Mouse (Mus musculus): ENCODE data around the gene Dnajb5. TPM values are rescaled to one million over a fixed set of nuclear protein-coding genes. Genes with fewer than 3 reads are reported as not detected.
"Not testable (repeated sequence)": the region's sequence is repeated elsewhere in the genome, so short reads cannot be mapped to it uniquely, and the experiment has no call there.

Gene Dnajb5
- polyA plus RNA-seq, 1 experiment from 2014 or later, result 8.9 TPM

- H3K27me3 ChIP-seq; H3K27ac ChIP-seq; H3K4me2 ChIP-seq (replicated peaks); H3K4me1 ChIP-seq; H3K9me3 ChIP-seq; H3K9ac ChIP-seq; H3K4me3 ChIP-seq; ATAC-seq (ENCODE audit: low FRiP score, low read depth): not testable (repeated sequence)
- WGBS, result 96% methylated on average over 8 of the region's 8 CpGs
- peaks cover 75% of the 10 kb centered on the region for H3K36me3 ChIP-seq
These were observed 30.9 kb downstream of the Dnajb5 start for GRCm38 (mm10) chr4:42980467-42980866.

- Histone ChIP-seq H3K4me3 (no peak overlapping the region), H3K27me3 (no peaks in the 10 kb centered on the region), H3K4me2 (replicated peaks) (no peak overlapping the region), H3K27ac (no peak overlapping the region), H3K9ac (no peak overlapping the region), H3K4me1 (no peaks in the 10 kb centered on the region), H3K9me3 (no peaks in the 10 kb centered on the region), H3K36me3 (peaks cover 97% of the 10 kb centered on the region)
- 77% methylated on average over 1 of the region's 1 CpGs for WGBS
- ATAC-seq (ENCODE audit: low FRiP score, low read depth), result no peak
These were observed 38.7 kb downstream of the Dnajb5 start for GRCm38 (mm10) chr4:42988296-42988695.

- H3K4me2 ChIP-seq (replicated peaks), result peak overlapping the region; percentile 92
- peaks cover 44% of the 10 kb centered on the region for H3K36me3 ChIP-seq
- no peaks in the 10 kb centered on the region for H3K27me3 ChIP-seq
- no peak overlapping the region for H3K27ac ChIP-seq
- H3K9ac ChIP-seq, result 0 out of 2 replicates have a peak overlapping the region, but pooled peaks have one; percentile 43
- no peak for ATAC-seq (ENCODE audit: low FRiP score, low read depth)
- peaks cover 23% of the 10 kb centered on the region for H3K4me1 ChIP-seq
- WGBS, result 75% methylated on average over 2 of the region's 2 CpGs
- H3K9me3 ChIP-seq, result no peaks in the 10 kb centered on the region
- peak overlapping the region; percentile 97 for H3K4me3 ChIP-seq
These were observed 48.4 kb downstream of the Dnajb5 start for GRCm38 (mm10) chr4:42998022-42998421.

- H3K27me3 ChIP-seq, result no peaks in the 10 kb centered on the region
- peak overlapping the region; percentile 98 for H3K9ac ChIP-seq
- under 1% methylated on average over 42 of the region's 51 CpGs for WGBS
- H3K9me3 ChIP-seq, result no peaks in the 10 kb centered on the region
- H3K27ac ChIP-seq, result peak overlapping the region; percentile 99
- H3K4me2 ChIP-seq (replicated peaks), result peak overlapping the region; percentile 92
- peak overlapping the region; percentile 97 for H3K4me3 ChIP-seq
- peak; percentile 79 for ATAC-seq (ENCODE audit: low FRiP score, low read depth)
- peaks cover 35% of the 10 kb centered on the region for H3K36me3 ChIP-seq
- H3K4me1 ChIP-seq, result peaks cover 23% of the 10 kb centered on the region
These were observed 50.0 kb downstream of the Dnajb5 start for GRCm38 (mm10) chr4:42999451-43000140.

- Histone ChIP-seq H3K4me3 (peak within 1 kb of the TSS; percentile 97), H3K36me3 (peaks cover 27% of the 10 kb centered on the region), H3K27ac (peak within 1 kb of the TSS; percentile 99), H3K4me2 (replicated peaks) (peak within 1 kb of the TSS; percentile 92), H3K9ac (peak within 1 kb of the TSS; percentile 98), H3K4me1 (peaks cover 23% of the 10 kb centered on the region)
- under 1% methylated on average over 50 of the region's 56 CpGs for WGBS
- peak; percentile 99 for ATAC-seq (ENCODE audit: low FRiP score, low read depth)
- H3K9me3 ChIP-seq, H3K27me3 ChIP-seq: not testable (repeated sequence)
These were observed 50.8 kb downstream of the Dnajb5 start, which contains the start of gene Vcp for GRCm38 (mm10) chr4:43000141-43000986. Gene Vcp, minus strand, starts transcription at chr4:43000507.

- no peak for ATAC-seq (ENCODE audit: low FRiP score, low read depth)
- H3K4me2 ChIP-seq (replicated peaks), result no peak overlapping the region
- WGBS, result 87% methylated on average over 2 of the region's 2 CpGs
These were observed 51.7 kb downstream of the Dnajb5 start for GRCm38 (mm10) chr4:43001272-43001671.

GRCm38 (mm10) chr4:43002756-43003439 is 53.3 kb downstream of the Dnajb5 start:
- WGBS, result 79% methylated on average over 12 of the region's 12 CpGs
- Histone ChIP-seq H3K4me1 (peaks cover 13% of the 10 kb centered on the region), H3K4me2 (replicated peaks) (no peak overlapping the region), H3K4me3 (no peak overlapping the region), H3K27me3 (no peaks in the 10 kb centered on the region), H3K9ac (no peak overlapping the region), H3K27ac (no peak overlapping the region), H3K9me3 (no peaks in the 10 kb centered on the region), H3K36me3 (peaks cover 15% of the 10 kb centered on the region)
- ATAC-seq (ENCODE audit: low FRiP score, low read depth), result no peak

More at GRCm38 (mm10) chr4:43001272-43001671, 51.7 kb downstream of the Dnajb5 start:
- Histone ChIP-seq H3K4me1 (peaks cover 23% of the 10 kb centered on the region), H3K36me3 (peaks cover 18% of the 10 kb centered on the region; the same call in 1 of the 2 replicates), H3K27me3 (no peaks in the 10 kb centered on the region), H3K27ac (peak overlapping the region; percentile 84; the same call in 1 of the 2 replicates), H3K9ac (no peak overlapping the region), H3K4me3 (no peak overlapping the region), H3K9me3 (no peaks in the 10 kb centered on the region)

GRCm38 (mm10) chr4:43004951-43005350 is 55.3 kb downstream of the Dnajb5 start:
- Histone ChIP-seq H3K4me2 (replicated peaks) (no peak overlapping the region), H3K4me1 (peaks cover 14% of the 10 kb centered on the region; the same call in 1 of the 2 replicates), H3K27ac (no peak overlapping the region), H3K9me3 (no peaks in the 10 kb centered on the region), H3K9ac (no peak overlapping the region), H3K4me3 (no peak overlapping the region), H3K36me3 (peaks cover 15% of the 10 kb centered on the region), H3K27me3 (no peaks in the 10 kb centered on the region)
- no peak for ATAC-seq (ENCODE audit: low FRiP score, low read depth)
- WGBS, result 85% methylated on average over 3 of the region's 3 CpGs

GRCm38 (mm10) chr4:43005765-43006164 is 56.2 kb downstream of the Dnajb5 start:
- Histone ChIP-seq H3K4me2 (replicated peaks) (no peak overlapping the region), H3K27ac (no peak overlapping the region), H3K4me3 (no peak overlapping the region), H3K9ac (no peak overlapping the region), H3K9me3 (no peaks in the 10 kb centered on the region), H3K4me1 (peaks cover 14% of the 10 kb centered on the region; the same call in 1 of the 2 replicates), H3K27me3 (no peaks in the 10 kb centered on the region), H3K36me3 (peaks cover 15% of the 10 kb centered on the region)
- no peak for ATAC-seq (ENCODE audit: low FRiP score, low read depth)
- 61% methylated on average over 2 of the region's 2 CpGs for WGBS

Data from limb, embryonic 13.5 days (tissue).